Mouse (Mus musculus): Measurements from ENCODE around the gene Cipc.

DNA sequence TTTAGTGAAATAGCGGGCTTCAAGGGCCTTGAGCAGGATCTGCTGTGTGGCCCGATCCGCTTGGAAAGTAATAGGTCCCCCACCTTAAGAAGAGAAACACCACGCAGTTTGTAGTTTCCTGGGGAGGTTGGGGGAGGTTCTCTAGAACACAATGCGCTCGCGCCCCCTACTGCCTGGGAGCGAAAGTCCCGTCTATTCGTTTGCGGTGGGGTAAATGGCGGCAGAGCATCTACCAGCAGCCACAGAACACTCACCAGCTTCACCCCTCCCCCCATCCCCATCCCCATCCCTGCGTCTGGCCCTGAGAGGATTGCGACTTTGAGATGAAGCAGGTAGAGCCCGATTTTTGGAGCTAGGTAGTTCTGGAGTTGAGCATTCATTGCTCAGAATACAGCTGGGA, 40.4 kb upstream of the Cipc start:
- TF ChIP-seq CTCF (IDR thresholded peaks at IDR 0.05; ENCODE audit: insufficient read depth, low read depth, low read length) (peak; percentile 63; the same call in 1 of the 2 replicates), POLR2A (IDR thresholded peaks at IDR 0.05; ENCODE audit: insufficient read depth, low read depth, low read length) (no peak)

Data from olfactory bulb, adult 2 months (tissue).